Mouse (Mus musculus): ENCODE data around the gene Ifit1. TPM values are rescaled to one million over a fixed set of nuclear protein-coding genes. Genes with fewer than 3 reads are reported as not detected.
A peak's percentile ranks its signal among the peaks of the same experiment; 100 is the strongest.
"Not testable (repeated sequence)": the region's sequence is repeated elsewhere in the genome, so short reads cannot be mapped to it uniquely, and the experiment has no call there.

Gene Ifit1
- 1 to 10 TPM; 1.3 to 3.0 (median 2.1) TPM for total RNA-seq (2022)

GRCm38 (mm10) chr19:34640623-34641022 lies at the start of gene Ifit1, which contains the start of gene Ifit1bl2:
Gene Ifit1, plus strand, starts transcription at chr19:34640871.
Gene Ifit1bl2, minus strand, starts transcription at chr19:34640743.
- DNase-seq (ENCODE audit: low spot score in 2 of 2) = no peak

DNA sequence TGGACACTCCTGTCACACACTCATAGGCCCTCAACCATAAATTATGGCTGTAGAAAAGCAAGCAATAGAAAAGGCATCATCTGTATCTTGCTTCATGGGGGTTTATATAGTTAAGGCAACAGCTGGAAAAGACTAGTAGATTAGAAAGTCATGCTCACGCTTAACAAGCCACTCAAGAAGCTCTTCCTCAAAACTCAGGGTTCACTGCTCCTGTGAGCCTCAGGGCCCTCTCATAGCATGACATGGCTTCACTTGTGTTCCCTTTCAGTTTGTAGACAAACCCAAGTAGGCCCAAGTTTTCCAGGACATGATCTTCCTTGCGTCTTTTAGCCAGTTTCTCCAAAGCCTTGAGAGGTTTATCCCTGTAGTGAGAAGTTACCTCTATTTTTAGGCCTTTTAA lies 47.2 kb upstream of the Ifit1 start:
- no peak for DNase-seq (ENCODE audit: low spot score in 2 of 2)

DNA sequence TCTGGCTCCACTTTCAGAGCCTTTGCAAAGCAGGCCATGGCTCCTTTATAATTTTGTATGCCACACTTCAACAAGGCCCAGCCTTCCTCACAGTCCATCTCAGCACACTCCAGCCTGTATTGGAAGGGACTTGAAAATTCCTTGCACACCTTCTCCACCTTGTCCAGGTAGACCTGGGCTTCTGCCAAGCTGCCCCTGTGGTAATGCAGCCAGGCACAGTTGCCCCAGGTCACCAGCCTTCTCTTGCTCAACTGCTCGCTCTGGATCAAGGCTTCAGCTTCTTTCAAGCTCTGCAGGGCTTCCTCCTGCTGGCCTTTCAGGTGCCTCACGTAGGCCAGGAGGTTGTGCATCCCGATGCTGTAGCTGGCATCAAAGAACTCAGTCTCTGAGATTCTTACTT lies 46.1 kb upstream of the Ifit1 start:
- not testable (repeated sequence) for DNase-seq (ENCODE audit: low spot score in 2 of 2)

DNA sequence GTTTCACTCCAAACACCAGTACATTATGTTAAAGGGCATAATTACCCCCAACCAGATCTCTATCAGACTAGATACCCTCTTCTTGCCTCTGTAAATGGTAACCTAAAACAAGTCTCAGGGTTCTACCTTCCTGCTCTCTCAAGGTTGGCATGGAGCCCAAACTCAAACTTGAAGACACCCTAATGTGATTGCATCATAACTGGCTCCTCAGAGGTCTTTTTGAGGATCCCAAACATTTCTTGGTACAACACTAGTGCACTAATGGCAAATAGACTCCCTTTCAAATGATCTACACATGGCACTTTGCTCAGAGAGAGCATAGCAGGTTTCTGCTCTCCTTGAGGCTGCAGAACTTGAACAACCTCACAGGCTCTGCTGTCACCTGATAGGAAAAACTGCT lies 43.9 kb upstream of the Ifit1 start:
- DNase-seq (ENCODE audit: low spot score in 2 of 2) = no peak

GRCm38 (mm10) chr19:34598341-34598740 lies 42.3 kb upstream of the Ifit1 start:
- no peak for DNase-seq (ENCODE audit: low spot score in 2 of 2)

DNA sequence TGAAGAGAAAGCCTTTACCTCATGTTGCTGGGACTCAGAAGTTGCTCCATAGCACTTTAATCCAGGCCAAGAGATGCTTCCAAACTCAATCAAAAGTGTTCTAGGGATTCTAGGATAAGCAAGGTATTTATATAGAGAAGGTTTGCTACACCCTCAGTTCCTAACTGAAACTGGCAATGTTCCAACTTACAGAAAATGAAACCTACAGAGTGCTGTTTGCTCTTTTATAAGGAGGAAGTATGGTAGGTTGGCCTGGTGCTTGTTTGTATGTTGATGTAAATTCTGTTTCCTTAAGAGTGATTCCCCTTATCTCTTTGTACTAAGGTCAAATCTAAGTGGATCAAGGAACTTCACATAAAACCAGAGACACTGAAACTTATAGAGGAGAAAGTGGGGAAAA lies 41.4 kb upstream of the Ifit1 start:
- not testable (repeated sequence) for DNase-seq (ENCODE audit: low spot score in 2 of 2)

GRCm38 (mm10) chr19:34601888-34602287 lies 38.8 kb upstream of the Ifit1 start, which contains the start of gene Ifit1bl1:
Gene Ifit1bl1, minus strand, starts transcription at chr19:34601956.
- DNase-seq (ENCODE audit: low spot score in 2 of 2) = not testable (repeated sequence)

GRCm38 (mm10) chr19:34605472-34605871 lies 35.2 kb upstream of the Ifit1 start:
- DNase-seq (ENCODE audit: low spot score in 2 of 2) = no peak

GRCm38 (mm10) chr19:34607237-34608051 lies 33.2 kb upstream of the Ifit1 start, which contains the start of gene Ifit3b:
Gene Ifit3b, plus strand, starts transcription at chr19:34607970.
- not testable (repeated sequence) for DNase-seq (ENCODE audit: low spot score in 2 of 2)

- DNase-seq (ENCODE audit: low spot score in 2 of 2) = not testable (repeated sequence)
Measured at GRCm38 (mm10) chr19:34610118-34610517, 30.6 kb upstream of the Ifit1 start.

DNA sequence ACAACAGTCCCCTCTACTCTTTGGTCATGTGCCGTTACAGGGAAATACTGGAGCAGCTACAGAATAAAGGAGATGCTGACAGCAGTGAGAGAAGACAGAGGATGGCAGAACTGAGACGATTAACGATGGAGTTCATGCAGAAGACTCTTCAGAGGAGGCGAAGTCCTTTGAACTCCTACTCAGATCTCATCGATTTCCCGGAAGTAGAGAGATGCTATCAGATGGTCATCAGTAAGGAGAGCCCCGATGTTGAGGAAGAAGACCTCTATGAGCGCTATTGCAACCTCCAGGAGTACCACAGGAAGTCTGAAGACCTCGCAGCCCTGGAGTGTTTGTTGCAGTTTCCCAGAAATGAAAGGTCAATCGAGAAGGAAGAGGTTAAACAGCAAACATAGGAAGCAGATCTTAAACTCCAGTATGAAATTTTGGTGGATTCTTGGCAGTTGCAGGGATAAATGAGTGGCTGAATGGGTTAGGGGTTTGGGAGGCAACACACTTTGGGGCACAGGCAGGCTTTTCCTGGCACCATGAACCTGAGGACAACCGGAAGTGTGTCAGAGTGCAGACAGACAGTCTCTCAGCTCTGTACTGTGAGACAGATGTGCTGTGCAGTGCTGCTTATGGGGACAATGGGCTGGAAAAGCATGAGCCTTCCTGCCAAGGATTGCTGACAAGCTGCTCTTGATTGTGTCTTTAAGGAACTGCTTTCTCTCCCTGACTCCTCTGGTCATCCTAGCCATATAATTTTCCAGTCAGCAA lies 28.2 kb upstream of the Ifit1 start:
- DNase-seq (ENCODE audit: low spot score in 2 of 2) = not testable (repeated sequence)

- DNase-seq (ENCODE audit: low spot score in 2 of 2) = no peak
Measured at GRCm38 (mm10) chr19:34620871-34621270, 19.8 kb upstream of the Ifit1 start.

DNA sequence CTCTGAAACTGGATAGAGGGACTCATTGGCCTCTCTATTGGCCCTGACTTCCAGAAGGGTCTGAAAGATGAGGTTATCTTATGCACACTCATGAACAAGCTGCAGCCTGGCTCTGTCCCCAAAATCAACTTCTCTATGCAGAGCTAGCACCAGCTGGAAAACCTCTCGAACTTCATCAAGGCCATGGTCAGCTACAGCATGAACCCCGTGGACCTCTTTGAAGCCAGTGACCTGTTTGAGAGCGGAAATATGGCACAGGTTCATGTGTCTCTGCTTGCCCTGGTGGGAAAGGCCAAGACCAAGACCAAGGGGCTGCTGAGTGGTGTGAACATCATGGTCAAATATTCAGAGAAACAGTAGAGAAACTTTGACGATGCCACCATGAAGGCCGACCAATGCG lies 16.9 kb upstream of the Ifit1 start:
- DNase-seq (ENCODE audit: low spot score in 2 of 2) = no peak

DNA sequence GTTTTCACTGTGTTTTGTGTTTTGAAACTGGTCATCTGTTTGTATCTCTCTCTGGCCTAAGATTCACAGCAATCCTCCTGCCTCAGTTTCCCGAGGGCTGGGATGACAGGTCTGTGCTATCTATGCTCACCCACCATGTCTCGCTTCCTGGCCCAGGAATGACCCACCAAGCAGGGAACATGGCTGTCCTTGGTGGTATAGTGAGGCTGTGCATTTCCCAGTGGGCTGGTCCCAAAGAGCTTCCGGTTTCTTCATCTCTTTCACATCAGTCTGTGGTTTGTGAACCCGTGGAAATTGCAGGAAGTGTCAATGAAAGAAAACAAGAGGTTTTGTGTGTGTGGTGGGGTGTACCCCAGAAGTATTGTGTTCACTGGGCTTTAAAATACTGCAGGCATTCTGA lies 16.0 kb upstream of the Ifit1 start:
- no peak for DNase-seq (ENCODE audit: low spot score in 2 of 2)

GRCm38 (mm10) chr19:34627496-34627895 lies 13.2 kb upstream of the Ifit1 start:
- DNase-seq (ENCODE audit: low spot score in 2 of 2) = no peak

GRCm38 (mm10) chr19:34631487-34631886 lies 9.2 kb upstream of the Ifit1 start:
- no peak for DNase-seq (ENCODE audit: low spot score in 2 of 2)

GRCm38 (mm10) chr19:34633484-34633883 lies 7.2 kb upstream of the Ifit1 start:
- no peak for DNase-seq (ENCODE audit: low spot score in 2 of 2)

GRCm38 (mm10) chr19:34636933-34637557 lies 3.6 kb upstream of the Ifit1 start:
- DNase-seq (ENCODE audit: low spot score in 2 of 2) = peak; percentile 13 to 30

DNA sequence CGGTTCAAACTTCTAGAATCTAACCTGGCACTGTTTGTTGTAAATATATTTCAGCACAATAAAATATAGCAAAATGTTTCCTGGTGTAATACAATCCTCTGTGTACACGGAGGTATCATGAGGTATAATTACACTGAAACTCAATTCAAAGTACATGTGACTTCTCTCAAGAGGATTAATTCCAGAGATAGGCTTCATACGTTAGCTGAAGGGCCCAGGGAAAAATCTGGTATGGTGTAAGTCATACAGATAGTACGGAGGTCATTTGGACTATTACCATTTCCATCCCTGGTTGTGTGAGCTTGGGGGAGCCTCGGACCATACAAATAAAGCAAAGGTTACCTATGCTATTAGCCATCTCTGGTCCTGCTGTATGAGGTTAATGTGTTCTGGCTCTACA lies 1.9 kb downstream of the Ifit1 start:
- no peak for DNase-seq (ENCODE audit: low spot score in 2 of 2)

GRCm38 (mm10) chr19:34647630-34648029 lies 7.0 kb downstream of the Ifit1 start:
- DNase-seq (ENCODE audit: low spot score in 2 of 2) = not testable (repeated sequence)

DNA sequence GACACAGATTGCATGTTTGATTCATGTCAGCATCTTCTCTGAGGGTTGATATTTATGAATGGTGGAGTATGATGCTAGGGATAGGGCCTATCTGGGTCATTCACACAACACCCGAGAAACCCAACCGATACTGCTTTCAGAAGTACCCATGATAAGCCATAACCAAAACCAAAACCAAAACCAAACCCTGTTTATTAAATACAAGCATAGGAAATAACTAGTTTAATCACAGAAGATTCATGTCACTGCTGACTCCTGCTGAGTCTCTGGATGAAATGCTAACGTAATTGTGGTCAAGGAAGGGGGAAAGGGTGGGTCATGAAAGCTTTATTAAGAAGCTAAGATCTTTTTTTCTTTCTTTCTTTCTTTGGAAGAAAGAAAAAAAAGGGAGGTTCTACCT lies 9.6 kb downstream of the Ifit1 start:
- no peak for DNase-seq (ENCODE audit: low spot score in 2 of 2)

DNA sequence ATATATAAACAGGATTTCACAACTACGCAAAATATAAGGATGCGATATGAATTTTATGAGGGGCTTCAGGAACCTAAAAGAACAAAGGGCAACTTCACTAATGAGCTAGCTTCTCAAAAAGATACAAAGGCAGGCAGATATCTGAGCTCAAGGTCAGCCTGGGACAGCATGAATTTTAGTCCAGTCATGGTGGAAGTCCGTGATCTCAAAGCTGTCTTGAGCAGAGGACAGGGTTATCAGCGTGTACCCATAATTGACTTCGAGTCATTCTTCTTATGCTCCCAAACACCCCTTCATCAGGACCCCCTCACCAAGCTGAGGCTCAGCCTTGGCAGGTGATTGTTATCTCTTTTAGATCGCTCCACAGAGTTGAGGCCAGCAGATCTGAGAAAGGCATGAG lies 10.3 kb downstream of the Ifit1 start:
- DNase-seq (ENCODE audit: low spot score in 2 of 2) = no peak
